Mouse (Mus musculus): ENCODE measurements around the gene Slc29a1. TPM values are rescaled to one million over a fixed set of nuclear protein-coding genes. Genes with fewer than 3 reads are reported as not detected.

Slc29a1 gene
- polyA plus RNA-seq (2016; fragmentation: Nextera tagmentation; extraction: Ambion mirVana): 75.0 and 75.1 TPM in 2 replicates

DNA sequence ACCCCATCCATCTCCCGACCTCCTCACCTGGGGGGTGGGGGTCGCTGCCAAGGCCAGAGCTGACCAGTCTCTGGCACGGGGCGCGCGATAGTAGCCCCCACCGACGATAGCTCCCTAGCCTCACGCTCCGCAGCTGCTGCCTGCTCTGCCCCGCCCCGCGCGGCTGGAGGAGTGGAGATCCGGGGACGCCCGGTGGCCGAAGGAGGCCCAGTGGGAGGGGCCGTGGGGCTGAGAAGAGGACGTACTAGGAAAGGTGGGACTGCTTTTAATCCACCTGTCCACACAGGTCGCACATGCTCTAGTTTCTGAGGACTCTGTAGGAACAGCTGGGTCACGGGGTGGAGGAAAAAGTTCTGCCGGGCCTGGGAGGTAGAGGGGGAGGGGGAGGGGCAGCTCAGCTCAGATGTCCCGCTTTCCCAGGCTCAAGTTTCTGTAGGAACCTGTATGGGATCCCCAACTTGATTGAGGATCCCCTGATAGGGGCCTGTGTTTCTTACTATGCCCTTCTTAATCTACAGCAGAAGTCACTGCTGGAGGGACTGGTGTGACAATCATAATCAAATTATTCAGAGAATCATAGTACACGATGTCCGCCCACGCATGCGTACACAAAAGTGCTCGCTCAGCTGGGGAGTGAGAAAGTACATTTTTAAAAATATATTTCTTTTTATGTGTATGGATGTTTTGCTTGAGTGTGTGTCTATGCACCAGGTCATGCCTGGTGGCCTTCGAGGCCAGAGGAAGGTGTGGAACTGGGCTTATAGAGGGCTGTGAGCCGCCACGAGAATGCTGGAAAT lies at the start of gene Slc29a1:
TSS of gene Slc29a1 (minus strand) at position 161 of the 797 bp plus-strand sequence.
- 17% methylated on average over 32 of the region's 32 CpGs for WGBS
- peak within 1 kb of the TSS; percentile 87 for H3K27ac ChIP-seq
- peaks cover 49% of the 10 kb centered on the region for H3K27me3 ChIP-seq (ENCODE audit: insufficient read depth, poor library complexity, severe bottlenecking)
- H3K4me3 ChIP-seq: peak within 1 kb of the TSS; percentile 61
- peaks cover 65% of the 10 kb centered on the region for H3K4me1 ChIP-seq
- DNase-seq (ENCODE audit: low spot score): peak; percentile 92
- H3K9me3 ChIP-seq: no peaks in the 10 kb centered on the region
- H3K36me3 ChIP-seq: no peaks in the 10 kb centered on the region

DNA sequence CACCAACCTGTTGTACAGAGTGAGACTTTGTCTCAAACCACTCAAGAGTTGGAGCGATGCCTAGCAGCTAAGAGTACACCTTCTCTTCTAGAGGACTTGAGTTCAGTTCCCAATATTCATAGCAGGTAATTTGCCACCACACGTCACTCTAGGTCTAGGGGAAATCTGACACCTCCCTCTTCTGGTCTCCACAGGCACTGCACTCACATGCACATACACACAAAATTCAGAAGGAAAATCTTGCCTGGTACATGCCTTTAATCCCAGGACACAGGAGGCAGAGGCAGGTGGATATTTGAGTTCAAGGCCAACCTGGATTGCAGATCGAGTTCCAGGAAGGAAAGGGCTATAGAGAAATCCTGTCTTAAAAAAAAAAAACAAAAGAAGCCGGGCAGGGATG lies 44.8 kb upstream of the Slc29a1 start:
- Histone ChIP-seq H3K36me3 (no peaks in the 10 kb centered on the region), H3K27me3 (ENCODE audit: insufficient read depth, poor library complexity, severe bottlenecking) (peaks cover 2% of the 10 kb centered on the region), H3K4me3 (no peak overlapping the region), H3K9me3 (no peaks in the 10 kb centered on the region), H3K4me1 (no peaks in the 10 kb centered on the region), H3K27ac (no peak overlapping the region)
- no peak for DNase-seq (ENCODE audit: low spot score)
- 94% methylated on average over 4 of the region's 4 CpGs for WGBS

GRCm38 (mm10) chr17:45642701-45643100 lies 43.3 kb upstream of the Slc29a1 start:
- Histone ChIP-seq H3K27me3 (ENCODE audit: insufficient read depth, poor library complexity, severe bottlenecking) (peaks cover 8% of the 10 kb centered on the region), H3K36me3 (no peaks in the 10 kb centered on the region), H3K27ac (no peak overlapping the region), H3K4me1 (no peaks in the 10 kb centered on the region), H3K9me3 (no peaks in the 10 kb centered on the region), H3K4me3 (no peak overlapping the region)
- peak; percentile 87 for DNase-seq (ENCODE audit: low spot score)
- 21% methylated on average over 12 of the region's 12 CpGs for WGBS

GRCm38 (mm10) chr17:45641981-45642380 lies 42.6 kb upstream of the Slc29a1 start:
- no peak for DNase-seq (ENCODE audit: low spot score)
- Histone ChIP-seq H3K9me3 (no peaks in the 10 kb centered on the region), H3K4me3 (no peak overlapping the region), H3K27me3 (ENCODE audit: insufficient read depth, poor library complexity, severe bottlenecking) (peaks cover 8% of the 10 kb centered on the region), H3K36me3 (no peaks in the 10 kb centered on the region), H3K4me1 (no peaks in the 10 kb centered on the region), H3K27ac (no peak overlapping the region)
- 91% methylated on average over 8 of the region's 8 CpGs for WGBS

DNA sequence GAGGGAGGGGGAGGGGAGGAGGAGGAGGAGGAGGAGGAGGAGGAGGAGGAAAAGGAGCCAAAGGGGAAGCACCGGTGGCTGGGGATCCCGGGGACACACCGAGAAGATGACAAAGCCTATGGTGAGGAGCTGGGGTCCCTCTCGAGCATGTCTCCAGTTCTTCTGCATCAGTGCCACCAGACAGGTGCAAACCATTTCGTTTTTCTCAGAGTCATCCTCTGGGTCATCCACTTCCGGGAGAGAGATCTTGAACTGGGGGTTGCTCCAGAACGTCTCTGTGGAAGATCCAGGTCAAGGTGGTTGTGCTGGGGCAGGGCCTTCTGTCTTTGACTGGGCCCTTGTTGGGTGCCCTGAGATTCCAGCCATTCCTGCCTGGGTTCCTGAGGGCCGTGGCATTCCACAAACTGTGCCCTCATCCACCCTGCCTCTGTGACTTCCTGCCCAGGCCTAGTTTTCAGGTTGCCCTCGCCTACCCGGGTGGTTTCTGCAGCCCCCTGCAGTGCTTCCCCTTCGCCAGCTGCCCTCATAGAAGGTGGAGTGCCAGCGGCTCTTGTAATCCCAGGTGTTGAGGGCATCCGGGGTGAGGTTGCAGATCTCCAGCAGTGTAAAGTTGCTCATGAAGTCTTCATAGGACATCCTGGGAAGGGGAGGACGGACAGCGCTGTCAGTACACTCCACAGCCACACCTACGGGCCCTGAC lies 39.3 kb upstream of the Slc29a1 start:
- H3K4me3 ChIP-seq: no peak overlapping the region
- WGBS: 73% methylated on average over 16 of the region's 16 CpGs
- no peaks in the 10 kb centered on the region for H3K36me3 ChIP-seq
- H3K27me3 ChIP-seq (ENCODE audit: insufficient read depth, poor library complexity, severe bottlenecking): peaks cover 8% of the 10 kb centered on the region
- H3K27ac ChIP-seq: no peak overlapping the region
- DNase-seq (ENCODE audit: low spot score): no peak
- H3K4me1 ChIP-seq: no peaks in the 10 kb centered on the region
- H3K9me3 ChIP-seq: no peaks in the 10 kb centered on the region

GRCm38 (mm10) chr17:45634033-45634432 lies 34.6 kb upstream of the Slc29a1 start:
- Histone ChIP-seq H3K27ac (no peak overlapping the region), H3K9me3 (no peaks in the 10 kb centered on the region), H3K4me3 (no peak overlapping the region), H3K27me3 (ENCODE audit: insufficient read depth, poor library complexity, severe bottlenecking) (peaks cover 4% of the 10 kb centered on the region), H3K36me3 (no peaks in the 10 kb centered on the region), H3K4me1 (peaks cover 20% of the 10 kb centered on the region)
- WGBS: 75% methylated on average over 5 of the region's 5 CpGs
- DNase-seq (ENCODE audit: low spot score): no peak

GRCm38 (mm10) chr17:45631940-45632339 lies 32.5 kb upstream of the Slc29a1 start:
- peaks cover 26% of the 10 kb centered on the region for H3K4me1 ChIP-seq
- WGBS: 64% methylated on average over 6 of the region's 6 CpGs
- no peak overlapping the region for H3K27ac ChIP-seq
- no peaks in the 10 kb centered on the region for H3K9me3 ChIP-seq
- DNase-seq (ENCODE audit: low spot score): no peak
- no peaks in the 10 kb centered on the region for H3K27me3 ChIP-seq (ENCODE audit: insufficient read depth, poor library complexity, severe bottlenecking)
- no peak overlapping the region for H3K4me3 ChIP-seq
- no peaks in the 10 kb centered on the region for H3K36me3 ChIP-seq

- H3K27me3 ChIP-seq (ENCODE audit: insufficient read depth, poor library complexity, severe bottlenecking): no peaks in the 10 kb centered on the region
- H3K4me1 ChIP-seq: peaks cover 31% of the 10 kb centered on the region
- H3K4me3 ChIP-seq: peak overlapping the region; percentile 62; the same call in 1 of the 2 replicates
- no peaks in the 10 kb centered on the region for H3K9me3 ChIP-seq
- no peaks in the 10 kb centered on the region for H3K36me3 ChIP-seq
- WGBS: 55% methylated on average over 3 of the region's 3 CpGs
- H3K27ac ChIP-seq: no peak overlapping the region
- no peak for DNase-seq (ENCODE audit: low spot score)
Observed at GRCm38 (mm10) chr17:45630992-45631391, 31.6 kb upstream of the Slc29a1 start.

DNA sequence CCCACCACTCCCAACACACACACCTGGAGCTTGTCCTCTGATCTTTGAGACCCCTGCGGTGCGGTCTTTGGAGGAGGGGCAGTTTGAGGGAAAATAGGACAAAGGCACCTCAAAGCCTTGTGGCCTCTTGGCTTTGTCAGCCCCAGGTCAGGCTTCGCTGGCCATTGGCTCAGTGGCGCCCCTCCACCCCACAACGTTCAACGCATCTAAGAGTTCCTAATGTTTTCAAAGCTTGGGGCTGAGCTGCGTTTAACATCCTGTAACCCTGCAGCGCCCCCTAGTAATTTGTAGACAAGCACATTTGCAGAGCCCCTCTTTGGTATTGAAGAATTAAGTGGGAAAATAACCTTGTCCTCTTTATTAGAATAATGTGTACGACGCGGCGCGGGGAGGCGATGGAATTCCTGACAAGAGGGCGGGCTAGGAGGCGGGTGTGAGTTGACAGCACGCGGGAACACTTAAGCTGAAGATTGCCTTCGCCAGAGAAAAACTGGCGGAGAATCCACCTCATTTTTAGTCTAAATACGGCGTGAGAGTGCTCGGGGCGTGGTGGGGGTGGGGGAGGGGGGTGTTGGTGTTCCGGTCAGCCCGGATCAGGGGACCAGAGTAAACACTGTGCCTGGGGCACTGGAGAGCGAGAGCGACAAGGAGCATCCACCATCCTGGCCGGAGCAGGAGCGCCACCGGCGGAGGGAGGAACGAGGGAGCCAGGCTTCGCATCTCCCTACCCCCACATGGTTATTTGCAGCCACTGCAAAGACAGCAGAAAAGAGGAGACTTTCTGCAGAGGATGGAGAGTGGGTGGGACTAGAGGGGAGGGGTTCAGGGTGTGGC lies 30.7 kb upstream of the Slc29a1 start:
- WGBS: 2% methylated on average over 34 of the region's 34 CpGs
- H3K27ac ChIP-seq: peak overlapping the region; percentile 89
- DNase-seq (ENCODE audit: low spot score): peak; percentile 87
- H3K36me3 ChIP-seq: no peaks in the 10 kb centered on the region
- H3K4me3 ChIP-seq: peak overlapping the region; percentile 62
- H3K9me3 ChIP-seq: no peaks in the 10 kb centered on the region
- H3K27me3 ChIP-seq (ENCODE audit: insufficient read depth, poor library complexity, severe bottlenecking): no peaks in the 10 kb centered on the region
- H3K4me1 ChIP-seq: peaks cover 31% of the 10 kb centered on the region

DNA sequence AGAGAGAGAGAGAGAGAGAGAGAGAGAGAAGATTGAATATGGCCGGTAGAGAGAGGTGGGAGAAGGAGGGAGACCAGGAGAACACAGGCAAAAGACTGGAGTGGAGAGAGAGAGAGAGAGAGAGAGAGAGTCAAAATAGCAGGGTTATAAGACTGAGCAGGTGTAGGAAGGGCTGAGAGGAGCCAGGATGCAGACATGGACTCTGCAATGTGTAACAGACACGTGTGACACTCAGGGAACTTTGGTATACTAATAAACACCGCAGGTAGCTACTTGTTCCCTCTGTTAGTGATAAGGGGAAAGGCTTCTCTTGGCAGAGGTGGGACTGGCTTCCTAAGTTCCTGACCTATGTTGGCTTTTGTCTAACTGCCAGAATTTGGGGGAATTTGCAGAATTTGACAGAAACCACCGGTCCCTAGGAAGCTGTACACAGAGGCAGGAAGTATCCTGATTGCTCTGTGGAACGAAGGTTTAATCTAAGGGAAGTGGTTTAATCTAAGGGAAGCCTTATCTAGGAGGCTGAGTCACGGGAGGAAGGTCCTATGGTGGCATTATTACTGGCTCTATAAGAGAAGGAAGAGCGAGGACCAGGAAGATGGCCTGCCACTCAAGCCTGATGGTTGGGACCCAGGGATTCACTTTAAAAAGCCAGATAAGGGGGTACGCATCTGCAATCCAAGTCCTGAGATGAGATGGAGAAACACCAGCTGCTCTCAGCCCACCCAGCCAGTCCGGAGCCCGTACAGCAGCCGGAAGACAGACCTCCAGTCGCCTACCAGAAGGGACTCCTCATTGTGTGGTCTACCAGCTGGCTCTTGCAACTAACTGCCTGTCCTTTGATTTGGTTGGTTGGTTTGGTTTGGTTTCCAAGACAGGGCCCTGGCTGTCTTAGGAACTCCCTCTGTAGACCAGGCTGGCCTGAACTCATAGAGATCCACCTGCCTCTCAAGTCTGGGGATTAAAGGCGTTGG lies 29.8 kb upstream of the Slc29a1 start:
- Histone ChIP-seq H3K27ac (peak overlapping the region; percentile 89), H3K9me3 (no peaks in the 10 kb centered on the region), H3K27me3 (ENCODE audit: insufficient read depth, poor library complexity, severe bottlenecking) (no peaks in the 10 kb centered on the region), H3K4me1 (peaks cover 31% of the 10 kb centered on the region), H3K4me3 (peak overlapping the region; percentile 62), H3K36me3 (no peaks in the 10 kb centered on the region)
- 51% methylated on average over 13 of the region's 13 CpGs for WGBS
- DNase-seq (ENCODE audit: low spot score): no peak

DNA sequence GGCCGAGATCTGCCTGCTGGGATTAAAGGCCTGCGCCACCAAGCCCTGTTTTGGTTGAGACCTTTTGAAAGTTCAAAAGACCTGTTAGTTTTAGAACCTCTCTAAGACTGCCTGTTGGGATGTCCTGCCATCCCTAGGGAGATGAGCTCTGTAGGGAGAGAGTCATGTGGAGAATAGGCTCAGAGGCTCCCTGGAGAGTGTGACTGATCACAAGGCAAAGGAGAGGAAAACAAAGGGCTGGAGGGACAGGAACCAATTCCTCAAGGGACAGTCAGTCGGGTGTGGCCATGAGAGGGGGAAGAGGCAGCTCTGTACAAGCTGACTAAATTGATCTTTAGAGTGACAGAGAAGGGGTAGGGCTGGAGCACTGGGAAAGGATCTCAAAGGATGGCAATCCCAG lies 28.8 kb upstream of the Slc29a1 start:
- H3K27ac ChIP-seq: peak overlapping the region; percentile 89; the same call in 1 of the 2 replicates
- no peaks in the 10 kb centered on the region for H3K27me3 ChIP-seq (ENCODE audit: insufficient read depth, poor library complexity, severe bottlenecking)
- no peaks in the 10 kb centered on the region for H3K9me3 ChIP-seq
- 31% methylated on average over 3 of the region's 3 CpGs for WGBS
- H3K4me3 ChIP-seq: no peak overlapping the region
- H3K36me3 ChIP-seq: no peaks in the 10 kb centered on the region
- H3K4me1 ChIP-seq: peaks cover 31% of the 10 kb centered on the region
- DNase-seq (ENCODE audit: low spot score): no peak
